Mouse (Mus musculus): ENCODE data around the gene Xxylt1. TPM values are rescaled to one million over a fixed set of nuclear protein-coding genes. Genes with fewer than 3 reads are reported as not detected.

Gene Xxylt1
- polyA plus RNA-seq, 1 experiment from 2014 or later, result 8.4 TPM

DNA sequence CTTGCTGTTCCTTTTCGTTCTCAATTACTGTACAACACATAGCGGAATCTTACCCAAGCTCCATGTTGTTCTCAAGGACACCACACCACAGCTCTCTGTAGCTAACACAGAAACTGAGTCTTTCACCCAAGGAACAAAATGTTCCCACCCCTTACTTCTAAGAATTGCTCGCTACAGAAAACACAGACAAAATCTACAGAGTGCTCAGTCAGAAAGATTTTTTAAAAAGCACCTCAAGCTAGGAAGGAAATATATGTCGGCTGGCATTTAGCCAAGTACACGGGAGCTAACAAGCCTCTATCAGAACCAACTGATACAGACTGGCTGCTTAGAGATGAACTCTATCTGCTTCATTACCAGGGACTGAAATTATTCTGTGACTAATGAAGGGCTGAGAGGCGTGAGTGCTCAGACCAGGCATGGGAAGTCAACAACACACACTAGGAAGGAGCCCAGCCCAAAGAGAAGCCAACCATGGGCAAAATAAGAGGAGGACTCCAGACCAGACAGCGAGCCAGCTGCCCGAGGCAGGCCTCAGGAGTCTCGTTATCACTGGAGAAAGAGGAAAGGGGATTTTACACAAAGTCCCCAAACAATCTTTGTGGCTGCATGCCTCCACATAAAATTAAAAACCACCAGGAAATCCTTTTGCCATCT lies 41.3 kb downstream of the Xxylt1 start:
- WGBS, result 48% methylated on average over 9 of the region's 9 CpGs
- no peak for ATAC-seq (ENCODE audit: extremely low read depth, insufficient number of reproducible peaks, low FRiP score, low TSS enrichment)
- H3K4me2 ChIP-seq, result peak overlapping the region; percentile 31
- H3K9me3 ChIP-seq, result no peaks in the 10 kb centered on the region
- peak overlapping the region; percentile 66 for H3K27ac ChIP-seq (replicated peaks)
- peak overlapping the region; percentile 50; the same call in 1 of the 2 replicates for H3K9ac ChIP-seq
- H3K4me3 ChIP-seq, result no peak overlapping the region
- no peaks in the 10 kb centered on the region for H3K36me3 ChIP-seq
- H3K27me3 ChIP-seq (replicated peaks), result no peaks in the 10 kb centered on the region
- peaks cover 28% of the 10 kb centered on the region for H3K4me1 ChIP-seq

DNA sequence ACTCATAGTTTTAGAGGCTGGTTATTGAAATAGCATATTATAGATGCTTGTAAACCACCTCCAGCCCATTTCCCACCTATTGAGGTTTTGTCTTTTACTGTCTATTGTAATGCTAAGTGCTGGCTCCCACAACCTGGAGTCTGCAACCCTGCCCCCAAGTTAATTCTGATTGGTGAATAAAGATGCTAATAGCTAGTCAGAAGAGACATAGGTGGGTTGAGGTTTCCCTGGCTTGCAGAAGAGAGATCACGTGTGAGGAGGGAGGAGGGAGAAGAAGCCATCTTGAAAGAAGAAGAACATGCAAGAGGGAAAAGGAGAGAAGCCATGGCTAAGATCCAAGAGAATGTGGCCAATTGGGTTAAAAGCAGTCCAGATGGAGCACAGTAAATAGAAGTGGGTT lies 43.8 kb downstream of the Xxylt1 start:
- Histone ChIP-seq H3K4me3 (no peak overlapping the region), H3K27me3 (replicated peaks) (no peaks in the 10 kb centered on the region), H3K9me3 (no peaks in the 10 kb centered on the region), H3K36me3 (no peaks in the 10 kb centered on the region), H3K4me2 (no peak overlapping the region), H3K27ac (replicated peaks) (no peak overlapping the region), H3K9ac (no peak overlapping the region), H3K4me1 (peaks cover 38% of the 10 kb centered on the region)
- WGBS, result 79% methylated on average over 1 of the region's 1 CpGs
- no peak for ATAC-seq (ENCODE audit: extremely low read depth, insufficient number of reproducible peaks, low FRiP score, low TSS enrichment)

DNA sequence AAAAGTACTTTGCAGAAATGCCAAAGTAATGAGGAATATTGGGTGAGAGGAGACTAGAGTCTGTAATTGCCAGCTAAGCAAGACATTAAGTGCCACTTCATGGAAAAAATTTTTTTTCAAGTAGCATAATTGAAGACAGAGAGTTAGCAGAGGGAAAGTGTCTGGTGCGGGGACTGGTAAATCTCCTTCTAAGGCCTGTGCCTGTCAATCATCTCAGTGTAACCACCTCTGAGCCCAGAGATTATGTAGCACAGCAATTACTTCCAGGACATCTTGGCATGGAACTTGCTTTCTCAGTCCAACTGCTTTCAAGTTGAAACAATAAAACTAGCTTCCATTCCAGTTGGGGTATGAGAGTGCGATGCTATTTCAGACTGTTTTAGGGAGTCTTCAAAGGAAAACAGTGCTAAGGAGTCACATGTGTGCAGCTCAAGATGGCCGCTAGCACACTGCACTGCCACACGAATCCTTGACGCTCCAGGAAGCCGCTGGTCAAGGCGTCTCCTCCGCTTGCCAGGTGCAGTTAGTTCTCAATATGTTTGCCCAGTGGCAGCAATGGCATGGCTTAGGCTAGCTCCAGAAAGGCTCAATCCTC lies 45.5 kb downstream of the Xxylt1 start:
- no peaks in the 10 kb centered on the region for H3K9me3 ChIP-seq
- H3K4me1 ChIP-seq, result peaks cover 43% of the 10 kb centered on the region
- H3K36me3 ChIP-seq, result no peaks in the 10 kb centered on the region
- no peak overlapping the region for H3K4me3 ChIP-seq
- no peaks in the 10 kb centered on the region for H3K27me3 ChIP-seq (replicated peaks)
- H3K27ac ChIP-seq (replicated peaks), result no peak overlapping the region
- no peak overlapping the region for H3K9ac ChIP-seq
- 83% methylated on average over 8 of the region's 8 CpGs for WGBS
- no peak for ATAC-seq (ENCODE audit: extremely low read depth, insufficient number of reproducible peaks, low FRiP score, low TSS enrichment)
- H3K4me2 ChIP-seq, result no peak overlapping the region

DNA sequence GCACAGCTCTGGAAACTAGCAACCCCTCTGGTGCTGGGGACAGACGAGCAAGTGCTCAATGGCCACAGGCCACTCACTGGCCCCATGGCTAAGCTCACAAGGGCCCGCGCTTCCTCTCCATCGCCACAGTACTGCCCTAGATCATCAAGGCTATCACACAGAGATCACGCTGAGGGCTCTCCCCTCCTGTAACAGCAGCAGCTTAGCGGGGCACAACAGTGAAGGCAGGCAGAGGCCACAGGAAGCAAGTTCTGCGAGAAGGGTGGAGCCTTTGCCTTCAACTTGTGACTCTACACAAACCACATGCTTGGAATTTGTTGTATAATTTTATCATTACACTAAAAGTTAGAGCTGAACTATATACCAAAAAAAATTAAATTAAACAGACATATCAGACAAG lies 46.0 kb downstream of the Xxylt1 start:
- Histone ChIP-seq H3K9ac (peak overlapping the region; percentile 40; the same call in 1 of the 2 replicates), H3K27me3 (replicated peaks) (no peaks in the 10 kb centered on the region), H3K4me1 (peaks cover 43% of the 10 kb centered on the region), H3K4me3 (no peak overlapping the region), H3K36me3 (no peaks in the 10 kb centered on the region), H3K4me2 (no peak overlapping the region), H3K27ac (replicated peaks) (peak overlapping the region; percentile 55), H3K9me3 (no peaks in the 10 kb centered on the region)
- ATAC-seq (ENCODE audit: extremely low read depth, insufficient number of reproducible peaks, low FRiP score, low TSS enrichment), result no peak
- 38% methylated on average over 7 of the region's 7 CpGs for WGBS

DNA sequence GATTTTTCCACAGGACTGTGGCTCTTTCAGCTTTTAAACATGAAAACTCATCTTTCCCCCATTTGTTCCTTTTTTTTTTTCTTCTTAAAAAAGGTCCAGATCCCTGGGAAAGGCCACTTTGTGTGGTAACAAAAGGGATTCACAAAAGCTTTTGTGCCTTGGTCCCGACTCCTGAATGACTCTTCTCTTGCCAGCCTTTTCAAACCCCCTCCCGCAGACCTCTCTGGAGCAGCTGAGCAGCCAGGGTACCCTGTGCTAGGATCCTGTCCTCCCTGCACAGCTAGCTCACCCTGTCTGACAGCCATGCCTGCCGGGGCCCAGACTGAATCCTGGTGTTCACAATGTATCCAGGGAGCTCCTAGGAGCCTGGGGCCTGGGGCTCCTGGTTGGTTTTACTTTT lies 47.2 kb downstream of the Xxylt1 start:
- ATAC-seq (ENCODE audit: extremely low read depth, insufficient number of reproducible peaks, low FRiP score, low TSS enrichment), result no peak
- WGBS, result 74% methylated on average over 3 of the region's 3 CpGs

DNA sequence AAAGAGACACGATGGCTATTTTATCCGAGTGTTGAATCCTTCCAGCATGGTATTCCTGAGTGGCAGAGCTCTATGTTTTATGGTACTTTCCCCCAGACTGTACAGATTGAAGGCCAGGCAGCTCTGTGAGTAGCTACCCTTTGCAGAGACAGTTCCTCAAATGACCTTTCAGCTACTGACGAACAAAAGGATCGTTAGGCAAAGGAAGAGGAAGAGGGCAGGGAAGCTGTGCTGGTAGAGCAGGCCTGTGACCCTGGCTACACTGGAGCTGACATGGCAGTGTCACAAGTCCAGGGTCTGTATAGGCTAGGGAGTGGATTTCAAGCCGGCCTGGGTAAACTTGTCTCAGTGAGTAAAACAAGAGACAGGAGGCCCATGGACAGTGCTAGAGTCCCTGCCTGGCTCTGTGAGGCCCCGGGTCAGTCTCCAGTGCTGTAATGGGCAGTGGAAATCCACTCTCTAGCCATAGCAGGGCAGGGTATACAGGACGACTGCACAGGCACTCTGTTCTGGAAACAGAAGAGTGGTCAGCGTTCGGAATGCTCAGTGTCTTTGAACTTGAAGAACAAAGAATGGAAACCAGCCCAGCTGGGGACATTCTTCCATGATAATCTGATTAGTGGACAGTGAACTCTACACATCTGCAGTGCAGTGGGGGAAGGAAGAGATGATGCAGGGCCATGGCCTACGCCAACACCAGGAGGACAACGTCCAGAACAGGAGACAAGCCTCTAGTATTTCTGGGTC lies 51.3 kb downstream of the Xxylt1 start:
- no peak overlapping the region for H3K9ac ChIP-seq
- peaks cover 43% of the 10 kb centered on the region for H3K4me1 ChIP-seq
- H3K27me3 ChIP-seq (replicated peaks), result no peaks in the 10 kb centered on the region
- 49% methylated on average over 11 of the region's 11 CpGs for WGBS
- no peak for ATAC-seq (ENCODE audit: extremely low read depth, insufficient number of reproducible peaks, low FRiP score, low TSS enrichment)
- H3K4me3 ChIP-seq, result no peak overlapping the region
- H3K4me2 ChIP-seq, result no peak overlapping the region
- peak overlapping the region; percentile 33 for H3K27ac ChIP-seq (replicated peaks)
- no peaks in the 10 kb centered on the region for H3K36me3 ChIP-seq
- H3K9me3 ChIP-seq, result no peaks in the 10 kb centered on the region

More for the DNA sequence above, 47.2 kb downstream of the Xxylt1 start:
- Histone ChIP-seq H3K9ac (no peak overlapping the region), H3K27me3 (replicated peaks) (no peaks in the 10 kb centered on the region), H3K36me3 (no peaks in the 10 kb centered on the region), H3K4me2 (no peak overlapping the region), H3K4me1 (peaks cover 46% of the 10 kb centered on the region), H3K27ac (replicated peaks) (peak overlapping the region; percentile 34), H3K4me3 (no peak overlapping the region), H3K9me3 (no peaks in the 10 kb centered on the region)

DNA sequence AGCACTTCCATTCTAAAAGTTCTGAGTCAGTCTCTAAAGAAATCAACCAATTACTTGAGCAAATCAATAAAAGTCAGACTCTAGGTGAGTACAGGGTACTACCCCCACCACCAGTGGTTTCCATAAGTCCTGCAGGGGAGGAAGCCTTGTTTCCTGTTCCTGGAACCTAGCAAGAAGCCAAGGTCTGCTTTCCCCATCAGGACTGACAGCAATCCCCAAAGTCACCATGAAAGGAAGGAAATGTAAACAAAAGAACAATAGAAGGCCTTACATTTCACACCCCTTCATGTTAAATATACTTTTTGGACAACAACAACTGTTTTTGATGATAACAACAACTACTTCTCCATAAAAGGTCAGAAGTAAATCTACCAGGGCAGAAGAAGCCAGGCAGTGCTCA lies 53.6 kb downstream of the Xxylt1 start:
- no peak for ATAC-seq (ENCODE audit: extremely low read depth, insufficient number of reproducible peaks, low FRiP score, low TSS enrichment)

DNA sequence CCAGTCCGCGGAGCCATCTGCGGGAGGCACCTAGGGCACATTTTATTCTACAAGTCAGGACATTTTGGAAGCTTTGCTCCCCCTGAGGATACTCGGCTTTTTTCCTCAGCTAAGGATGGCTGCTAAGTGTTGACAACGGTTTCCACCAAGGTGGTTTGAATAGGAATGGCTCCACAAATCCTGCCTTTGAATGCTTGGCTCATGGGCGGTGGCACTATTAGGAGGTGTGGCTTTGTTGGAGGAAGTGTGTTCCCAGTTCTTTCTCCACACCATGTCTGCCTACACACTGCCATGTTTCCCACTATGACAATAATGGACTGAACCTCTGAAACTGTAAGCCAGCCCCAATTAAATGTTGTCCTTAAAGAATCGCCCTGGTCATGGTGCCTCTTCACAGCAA lies 55.7 kb downstream of the Xxylt1 start:
- WGBS, result 88% methylated on average over 7 of the region's 7 CpGs
- no peaks in the 10 kb centered on the region for H3K36me3 ChIP-seq
- no peaks in the 10 kb centered on the region for H3K27me3 ChIP-seq (replicated peaks)
- no peak overlapping the region for H3K27ac ChIP-seq (replicated peaks)
- H3K9me3 ChIP-seq, result no peaks in the 10 kb centered on the region
- H3K4me3 ChIP-seq, result no peak overlapping the region
- no peak overlapping the region for H3K9ac ChIP-seq
- peaks cover 52% of the 10 kb centered on the region for H3K4me1 ChIP-seq
- no peak overlapping the region for H3K4me2 ChIP-seq
- no peak for ATAC-seq (ENCODE audit: extremely low read depth, insufficient number of reproducible peaks, low FRiP score, low TSS enrichment)

More for the DNA sequence above, 53.6 kb downstream of the Xxylt1 start:
- Histone ChIP-seq H3K4me3 (no peak overlapping the region), H3K27ac (replicated peaks) (0 out of 2 replicates have a peak overlapping the region, but pooled peaks have one; percentile 3), H3K4me1 (peaks cover 40% of the 10 kb centered on the region), H3K9ac (no peak overlapping the region), H3K9me3 (no peaks in the 10 kb centered on the region), H3K36me3 (no peaks in the 10 kb centered on the region), H3K27me3 (replicated peaks) (no peaks in the 10 kb centered on the region), H3K4me2 (no peak overlapping the region)

DNA sequence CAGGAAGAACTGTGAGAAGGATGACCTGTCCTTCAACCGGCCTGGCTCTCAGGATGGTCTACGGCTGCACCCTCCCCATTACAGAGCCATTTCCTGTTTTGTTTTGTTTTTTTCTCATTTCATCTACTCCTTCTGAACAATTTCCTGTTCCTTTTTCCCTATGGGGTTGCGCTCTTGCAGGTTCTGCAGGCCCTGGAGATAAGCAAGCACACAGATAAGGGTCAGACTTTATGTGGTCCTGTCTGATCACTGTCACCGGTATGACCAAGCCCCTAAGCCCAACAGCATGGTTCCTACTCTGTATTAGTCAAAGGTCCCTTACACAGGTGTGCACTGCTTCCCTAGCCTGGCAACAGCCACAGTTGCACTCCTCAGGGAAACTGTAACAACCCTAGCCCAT lies 56.2 kb downstream of the Xxylt1 start:
- WGBS, result 54% methylated on average over 4 of the region's 4 CpGs
- Histone ChIP-seq H3K4me3 (no peak overlapping the region), H3K36me3 (no peaks in the 10 kb centered on the region), H3K9me3 (no peaks in the 10 kb centered on the region), H3K4me2 (no peak overlapping the region), H3K27ac (replicated peaks) (no peak overlapping the region), H3K4me1 (peaks cover 51% of the 10 kb centered on the region), H3K9ac (no peak overlapping the region), H3K27me3 (replicated peaks) (no peaks in the 10 kb centered on the region)
- ATAC-seq (ENCODE audit: extremely low read depth, insufficient number of reproducible peaks, low FRiP score, low TSS enrichment), result no peak

DNA sequence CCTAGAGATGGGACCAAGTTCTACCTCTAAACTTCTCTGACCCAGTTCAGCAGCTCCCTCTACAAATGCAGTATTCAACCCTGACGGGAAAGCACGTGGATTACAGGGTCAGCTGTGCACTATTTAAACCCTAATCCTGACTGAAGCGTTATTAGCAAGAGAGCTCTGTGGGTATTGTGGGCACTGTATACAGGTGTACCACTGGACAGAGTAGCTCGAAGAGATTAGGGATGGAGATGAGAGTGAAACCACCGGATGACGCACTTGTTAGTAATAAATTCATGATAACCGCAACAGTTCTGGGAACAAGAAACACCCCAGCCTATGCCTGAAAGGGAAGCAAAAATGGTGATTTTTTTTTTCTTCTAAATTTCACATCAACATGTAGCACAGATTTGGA lies 57.0 kb downstream of the Xxylt1 start:
- no peak for ATAC-seq (ENCODE audit: extremely low read depth, insufficient number of reproducible peaks, low FRiP score, low TSS enrichment)
- no peak overlapping the region for H3K27ac ChIP-seq (replicated peaks)
- H3K9ac ChIP-seq, result no peak overlapping the region
- no peak overlapping the region for H3K4me3 ChIP-seq
- H3K36me3 ChIP-seq, result no peaks in the 10 kb centered on the region
- no peak overlapping the region for H3K4me2 ChIP-seq
- no peaks in the 10 kb centered on the region for H3K27me3 ChIP-seq (replicated peaks)
- 81% methylated on average over 7 of the region's 7 CpGs for WGBS
- peaks cover 44% of the 10 kb centered on the region for H3K4me1 ChIP-seq
- no peaks in the 10 kb centered on the region for H3K9me3 ChIP-seq

DNA sequence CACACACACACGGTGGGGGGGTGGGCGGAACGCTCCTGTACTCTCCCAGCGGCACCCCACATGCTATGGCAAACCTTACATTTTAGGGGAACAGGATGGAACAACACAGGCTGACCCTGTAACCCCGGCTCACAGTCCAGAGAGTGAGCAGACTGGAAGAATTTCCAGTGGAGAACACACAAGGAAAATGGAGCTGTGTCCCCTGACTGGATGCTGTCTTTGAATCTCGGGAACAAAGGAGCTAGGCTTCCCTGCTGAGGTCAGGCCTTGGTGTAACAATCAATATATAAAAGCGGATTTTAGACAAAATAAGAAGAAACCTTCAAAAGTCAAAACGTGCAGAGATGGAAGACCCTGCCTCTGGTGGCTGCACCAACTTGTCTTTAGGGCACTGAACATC lies 57.4 kb downstream of the Xxylt1 start:
- no peak for ATAC-seq (ENCODE audit: extremely low read depth, insufficient number of reproducible peaks, low FRiP score, low TSS enrichment)
- no peak overlapping the region for H3K9ac ChIP-seq
- no peaks in the 10 kb centered on the region for H3K36me3 ChIP-seq
- no peak overlapping the region for H3K4me2 ChIP-seq
- 81% methylated on average over 8 of the region's 8 CpGs for WGBS
- peaks cover 40% of the 10 kb centered on the region for H3K4me1 ChIP-seq
- H3K27ac ChIP-seq (replicated peaks), result no peak overlapping the region
- H3K27me3 ChIP-seq (replicated peaks), result no peaks in the 10 kb centered on the region
- no peak overlapping the region for H3K4me3 ChIP-seq
- H3K9me3 ChIP-seq, result no peaks in the 10 kb centered on the region
